Mouse (Mus musculus) hindbrain, postnatal 0 days (tissue): ENCODE measurements around the gene Atrnl1. TPM values are rescaled to one million over a fixed set of nuclear protein-coding genes. Genes with fewer than 3 reads are reported as not detected.

Experiments
- ATAC-seq: fragments of 200-750 bp; cut with Nextera tagmentation; 2 replicates; pipeline ENCODE4 v1.8.0; 2017; ENCODE audit warnings: mild to moderate bottlenecking, moderate TSS enrichment, moderate library complexity
- DNase-seq: peaks from one replicate; pipeline ENCODE4 v3.0.0-alpha.2; 2015; ENCODE audit warnings: low spot score
- H3K27ac ChIP-seq: fragments of 300-500 bp; sonication (generic); 2 replicates; pipeline ENCODE4 v1.5.1; 2014; ENCODE audit warnings: mild to moderate bottlenecking
- H3K27me3 ChIP-seq: fragments of 300-500 bp; sonication (generic); 2 replicates; pipeline ENCODE4 v1.6.1; 2014; ENCODE audit warnings: low read length, mixed read lengths; ENCODE audit not compliant: insufficient read depth
- H3K36me3 ChIP-seq: fragments of 300-500 bp; sonication (generic); 2 replicates; pipeline ENCODE4 v1.6.1; 2014; ENCODE audit warnings: low read length, mixed read lengths; ENCODE audit not compliant: insufficient read depth
- H3K4me1 ChIP-seq: fragments of 300-500 bp; sonication (generic); 2 replicates; pipeline ENCODE4 v1.6.1; 2014; ENCODE audit warnings: antibody characterized with exemption, low read length, mixed read lengths; ENCODE audit not compliant: insufficient read depth
- H3K4me2 ChIP-seq: fragments of 300-500 bp; sonication (generic); 2 replicates; pipeline ENCODE4 v1.6.1; 2014; ENCODE audit warnings: low read depth, mild to moderate bottlenecking, low read length, moderate library complexity, mixed read lengths
- H3K4me3 ChIP-seq: fragments of 300-500 bp; sonication (generic); 2 replicates; pipeline ENCODE4 v1.5.1; 2014; ENCODE audit warnings: low read length
- H3K9ac ChIP-seq: fragments of 300-500 bp; sonication (generic); replicated peaks from 2 replicates; pipeline ENCODE4 v1.6.1; 2014; ENCODE audit warnings: mild to moderate bottlenecking, low read length, moderate library complexity, mixed read lengths
- H3K9me3 ChIP-seq: fragments of 300-500 bp; sonication (generic); 2 replicates; pipeline ENCODE4 v1.6.1; 2016; ENCODE audit warnings: low read length, mixed read lengths
- CTCF ChIP-seq: IDR thresholded peaks from 2 replicates; pipeline ENCODE4 v1.5.1; 2016; ENCODE audit warnings: antibody characterized with exemption, control low read depth, low read depth
- WGBS: fragments of 180-500 bp; shearing (Covaris S2); extraction: QIAGEN DNeasy Blood & Tissue Kit; methylation state at CpG from one replicate; pipeline ENCODE4 v1.1.7; 2014; 5-methylcytosine and 5-hydroxymethylcytosine counted together
- polyA plus RNA-seq: library from polyadenylated mRNA; unstranded; fragments of >200 nt; fragmentation: Nextera tagmentation; extraction: Ambion mirVana; gene quantifications from 2 replicates; pipeline ENCODE4 v1.2.1, GENCODE M21; 2015
- total RNA-seq: library from RNA; depleted of rRNA; stranded (reverse); fragments of >200 nt; gene quantifications from 2 replicates; pipeline ENCODE4 v1.2.3, GENCODE M21; 2014

The Atrnl1 gene
- total and polyA plus RNA-seq, 2 experiments from 2014 or later: 4.4 to 46.0 TPM

DNA sequence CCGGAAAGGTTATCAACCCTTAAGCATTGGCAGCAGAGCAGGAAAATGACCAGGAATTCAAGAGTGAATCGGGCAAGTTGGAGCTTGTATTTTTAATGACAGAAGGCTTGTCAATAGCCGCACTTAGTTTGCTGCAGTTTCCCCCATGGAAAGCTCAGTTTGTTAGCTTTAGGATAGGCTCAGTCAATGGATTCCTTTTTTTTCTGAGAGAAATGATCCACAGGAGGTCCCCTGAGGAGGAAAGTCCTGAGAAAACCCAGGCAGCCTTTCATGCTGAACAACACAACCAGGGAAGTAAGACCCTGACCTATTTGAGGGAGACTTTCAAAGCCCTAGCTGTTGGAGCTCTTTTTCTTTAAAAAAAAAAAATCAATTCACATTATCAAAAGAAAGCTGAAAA lies 350.5 kb downstream of the Atrnl1 start:
- no peaks in the 10 kb centered on the region for H3K36me3 ChIP-seq
- no peaks in the 10 kb centered on the region for H3K27me3 ChIP-seq
- no peak overlapping the region for H3K4me2 ChIP-seq
- no peak overlapping the region for H3K27ac ChIP-seq
- no peak for TF ChIP-seq CTCF
- H3K4me1 ChIP-seq: no peaks in the 10 kb centered on the region
- ATAC-seq: no peak
- 31% methylated on average over 3 of the region's 3 CpGs for WGBS
- DNase-seq: no peak
- H3K4me3 ChIP-seq: no peak overlapping the region
- no peak overlapping the region for H3K9ac ChIP-seq
- H3K9me3 ChIP-seq: no peaks in the 10 kb centered on the region

DNA sequence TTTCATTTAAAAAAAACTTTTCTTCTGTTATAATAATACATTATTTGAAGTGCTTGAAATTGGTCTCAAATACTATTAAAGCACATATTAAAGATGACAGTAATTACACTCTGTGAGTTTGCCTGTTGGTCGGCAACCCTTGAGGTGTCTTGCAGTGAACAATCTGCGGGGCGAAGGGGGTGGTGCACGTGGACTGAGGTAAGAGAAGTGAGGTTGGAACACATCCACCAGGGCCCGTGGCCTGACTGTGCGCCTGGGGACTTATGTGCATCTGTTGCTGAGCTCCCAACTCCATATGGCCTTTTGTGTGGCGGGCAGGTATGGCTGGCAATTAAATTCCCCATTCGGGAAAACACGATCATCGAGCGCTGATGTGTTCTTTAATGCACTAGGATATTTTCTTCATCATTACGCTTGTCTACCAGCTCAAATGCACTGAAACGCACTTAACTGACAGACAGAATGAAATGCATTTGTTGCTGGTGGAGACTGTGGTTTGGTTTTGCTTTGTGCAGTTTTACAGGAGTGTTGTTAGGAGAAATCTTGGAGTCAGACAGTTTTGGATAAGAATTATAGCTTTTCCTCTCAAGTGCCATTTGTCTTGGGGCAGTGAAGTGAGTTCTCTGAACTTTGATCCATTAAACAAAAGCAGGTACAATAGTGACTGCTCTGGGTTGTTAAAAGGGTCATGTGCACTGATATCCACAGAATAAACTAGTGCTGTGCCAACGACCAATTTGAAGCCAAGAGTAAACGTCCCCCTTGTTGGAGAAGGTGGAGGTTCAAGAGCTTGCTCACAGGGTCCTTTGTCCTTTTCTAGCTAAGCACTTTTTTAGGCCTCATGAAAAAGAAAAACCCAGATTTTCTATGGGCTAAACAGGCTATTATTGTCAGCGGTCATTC lies 351.2 kb downstream of the Atrnl1 start:
- no peak for ATAC-seq
- Histone ChIP-seq H3K4me3 (no peak overlapping the region), H3K4me1 (no peaks in the 10 kb centered on the region), H3K9me3 (no peaks in the 10 kb centered on the region), H3K27me3 (no peaks in the 10 kb centered on the region), H3K9ac (no peak overlapping the region), H3K36me3 (no peaks in the 10 kb centered on the region), H3K4me2 (no peak overlapping the region), H3K27ac (no peak overlapping the region)
- no peak for TF ChIP-seq CTCF
- DNase-seq: no peak
- 52% methylated on average over 16 of the region's 16 CpGs for WGBS

DNA sequence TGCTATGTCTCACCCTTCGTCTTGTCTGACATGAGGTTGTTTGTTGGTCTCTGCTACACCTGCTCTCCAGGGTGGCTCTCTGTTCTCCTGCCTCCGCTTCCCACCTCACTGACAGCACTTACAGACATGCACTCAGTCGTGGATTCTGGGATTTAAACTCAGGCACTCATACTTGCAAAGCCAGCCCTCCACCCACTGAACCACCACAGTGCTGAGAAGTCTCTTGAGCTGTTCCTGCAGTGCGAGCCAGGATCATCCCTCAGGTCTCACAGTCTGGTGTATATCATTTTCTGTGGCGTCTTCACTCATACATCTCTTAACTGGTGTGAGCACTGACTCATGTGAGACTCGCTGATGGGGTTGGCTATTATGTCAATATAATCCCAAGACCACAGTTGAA lies 353.0 kb downstream of the Atrnl1 start:
- Histone ChIP-seq H3K9ac (no peak overlapping the region), H3K27ac (no peak overlapping the region), H3K4me3 (no peak overlapping the region), H3K36me3 (no peaks in the 10 kb centered on the region), H3K4me1 (no peaks in the 10 kb centered on the region), H3K9me3 (no peaks in the 10 kb centered on the region), H3K4me2 (no peak overlapping the region), H3K27me3 (no peaks in the 10 kb centered on the region)
- no peak for ATAC-seq
- no peak for TF ChIP-seq CTCF
- 93% methylated on average over 6 of the region's 6 CpGs for WGBS
- DNase-seq: no peak

DNA sequence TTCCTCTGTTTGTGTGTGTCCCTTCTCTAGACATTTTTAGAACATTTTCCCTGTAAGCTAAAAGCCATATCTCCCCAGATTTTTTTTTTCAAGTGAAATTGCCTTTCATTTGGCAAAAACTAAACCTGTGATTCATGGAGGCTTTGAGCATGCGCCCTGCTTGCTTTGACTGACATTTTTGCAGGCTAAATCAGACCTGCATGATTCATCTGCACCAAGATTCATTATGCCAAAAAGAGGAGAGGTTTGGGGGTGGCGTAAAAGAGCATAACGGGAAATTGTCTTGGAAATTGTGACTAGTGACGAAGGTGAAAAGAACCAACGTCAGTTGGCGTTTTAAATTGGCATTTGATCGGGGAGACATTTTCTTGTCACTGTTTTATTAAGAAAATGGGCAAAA lies 358.9 kb downstream of the Atrnl1 start:
- Histone ChIP-seq H3K27ac (no peak overlapping the region), H3K9ac (no peak overlapping the region), H3K4me3 (no peak overlapping the region), H3K27me3 (no peaks in the 10 kb centered on the region), H3K4me2 (no peak overlapping the region), H3K36me3 (no peaks in the 10 kb centered on the region), H3K9me3 (no peaks in the 10 kb centered on the region), H3K4me1 (no peaks in the 10 kb centered on the region)
- no peak for TF ChIP-seq CTCF
- DNase-seq: no peak
- 82% methylated on average over 7 of the region's 7 CpGs for WGBS
- no peak for ATAC-seq

DNA sequence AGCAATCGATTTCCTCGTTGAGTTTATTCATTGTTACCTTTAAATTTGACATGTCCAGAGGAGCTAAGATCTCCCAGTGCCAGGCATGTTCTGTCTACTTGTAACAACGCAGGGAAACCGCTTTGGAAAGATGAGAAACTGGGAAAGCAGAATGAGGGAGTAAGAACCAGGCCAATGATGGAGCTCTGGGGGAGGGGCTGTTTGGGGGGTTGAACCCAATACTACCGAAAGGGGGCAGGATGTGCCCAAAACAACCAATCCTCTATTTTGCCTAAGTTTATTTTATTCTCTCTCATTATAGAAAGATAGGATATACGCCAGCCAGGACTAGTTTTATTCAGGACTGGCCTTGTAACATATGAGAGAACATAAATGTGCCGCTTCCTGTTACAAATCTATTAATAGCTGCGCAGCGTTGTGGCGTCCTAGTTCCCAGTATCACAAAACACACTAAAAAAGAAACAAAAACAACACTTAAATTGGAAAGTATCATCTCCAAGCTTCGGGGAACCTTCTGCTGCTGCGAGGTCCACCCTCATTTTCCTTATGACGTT lies 359.6 kb downstream of the Atrnl1 start:
- Histone ChIP-seq H3K36me3 (no peaks in the 10 kb centered on the region), H3K27me3 (no peaks in the 10 kb centered on the region), H3K9ac (no peak overlapping the region), H3K4me2 (no peak overlapping the region), H3K4me1 (no peaks in the 10 kb centered on the region), H3K4me3 (no peak overlapping the region), H3K27ac (no peak overlapping the region), H3K9me3 (no peaks in the 10 kb centered on the region)
- ATAC-seq (no peak), DNase-seq (no peak)
- WGBS: 93% methylated on average over 13 of the region's 13 CpGs
- TF ChIP-seq CTCF: no peak

DNA sequence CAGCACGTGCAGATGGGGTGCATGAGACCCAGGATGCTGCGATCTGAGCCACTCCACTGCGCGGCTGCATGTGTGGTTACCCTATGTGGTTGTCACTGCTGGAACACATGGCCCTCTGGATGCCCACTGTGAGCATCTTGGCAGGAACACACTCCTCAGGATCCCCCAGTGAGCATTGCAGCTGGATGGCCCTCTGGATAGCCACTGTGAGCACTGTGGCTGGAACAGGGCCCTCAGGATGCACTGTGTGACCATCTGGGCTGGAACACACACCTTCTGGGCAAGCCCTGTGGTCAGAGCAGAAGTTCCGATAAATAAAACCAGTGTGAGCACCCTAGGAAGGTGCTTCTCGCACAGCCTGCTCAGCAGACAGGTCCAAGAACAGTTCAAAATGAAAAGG lies 364.4 kb downstream of the Atrnl1 start:
- WGBS: 74% methylated on average over 6 of the region's 6 CpGs
- no peaks in the 10 kb centered on the region for H3K4me1 ChIP-seq
- no peak overlapping the region for H3K4me2 ChIP-seq
- ATAC-seq (no peak), DNase-seq (no peak)
- no peak overlapping the region for H3K4me3 ChIP-seq
- H3K36me3 ChIP-seq: no peaks in the 10 kb centered on the region
- no peaks in the 10 kb centered on the region for H3K9me3 ChIP-seq
- H3K27me3 ChIP-seq: no peaks in the 10 kb centered on the region
- H3K9ac ChIP-seq: no peak overlapping the region
- H3K27ac ChIP-seq: no peak overlapping the region
- no peak for TF ChIP-seq CTCF
